Mouse (Mus musculus) ES-E14 (cell line): ENCODE data around the gene Alkbh4. TPM values are rescaled to one million over a fixed set of nuclear protein-coding genes. Genes with fewer than 3 reads are reported as not detected.
"Not testable (repeated sequence)": the region's sequence is repeated elsewhere in the genome, so short reads cannot be mapped to it uniquely, and the experiment has no call there.

Experiments
- DNase-seq: peaks from one replicate; pipeline ENCODE4 v3.0.0-alpha.2; 2013; ENCODE audit warnings: low read depth, low spot score
- H3K27ac ChIP-seq: 2 replicates; pipeline ENCODE4 v1.5.1; 2012; ENCODE audit warnings: low read depth, mild to moderate bottlenecking, low read length, moderate library complexity, mixed read lengths; ENCODE audit not compliant: poor library complexity, insufficient read depth, severe bottlenecking
- H3K36me3 ChIP-seq: 2 replicates; pipeline ENCODE4 v1.6.1; 2012; ENCODE audit warnings: mild to moderate bottlenecking, low read length, moderate library complexity, mixed read lengths; ENCODE audit not compliant: control insufficient read depth, poor library complexity, insufficient read depth, severe bottlenecking
- H3K4me1 ChIP-seq, 2 experiments: fragments of 150-350 bp in 1 of 2; sonication (generic) in 1 of 2; 2 replicates each; pipeline ENCODE4 v1.6.1; 2012; ENCODE audit warnings: low read length in 2 of 2, mild to moderate bottlenecking in 1 of 2, mixed read lengths in 1 of 2; ENCODE audit not compliant: control insufficient read depth in 2 of 2, insufficient read depth in 2 of 2, poor library complexity in 1 of 2
- H3K4me3 ChIP-seq, 2 experiments: fragments of 150-350 bp in 1 of 2; sonication (generic) in 1 of 2; 2 replicates each; pipeline ENCODE4 v1.5.1; 2012; ENCODE audit warnings: low read length in 2 of 2, low read depth in 1 of 2, mild to moderate bottlenecking in 1 of 2, mixed read lengths in 1 of 2; ENCODE audit not compliant: insufficient read depth in 1 of 2, poor library complexity in 1 of 2, severe bottlenecking in 1 of 2
- H3K9ac ChIP-seq: 2 replicates; pipeline ENCODE4 v1.6.1; 2012; ENCODE audit warnings: low read depth, mild to moderate bottlenecking, low read length, mixed read lengths; ENCODE audit not compliant: poor library complexity, insufficient read depth, severe bottlenecking
- H3K9me3 ChIP-seq: fragments of 150-350 bp; sonication (generic); 2 replicates; pipeline ENCODE4 v1.6.1; 2012; ENCODE audit warnings: low read depth, mild to moderate bottlenecking, low read length; ENCODE audit not compliant: control insufficient read depth, insufficient read depth
- CHD2 ChIP-seq: IDR thresholded peaks from 2 replicates; pipeline ENCODE4 v1.6.1; 2014; ENCODE audit warnings: mild to moderate bottlenecking, low read depth, low read length, inconsistent platforms
- HCFC1 ChIP-seq: IDR thresholded peaks from 2 replicates; pipeline ENCODE4 v1.6.1; 2012; ENCODE audit warnings: low read length, inconsistent platforms, borderline replicate concordance; ENCODE audit not compliant: insufficient read depth
- MAFK ChIP-seq: IDR thresholded peaks from 2 replicates; pipeline ENCODE4 v1.6.1; 2014; ENCODE audit warnings: mild to moderate bottlenecking, low read depth, low read length, inconsistent platforms; ENCODE audit not compliant: insufficient read depth
- ZC3H11A ChIP-seq: IDR thresholded peaks from 2 replicates; pipeline ENCODE4 v1.6.1; 2012; ENCODE audit warnings: low read depth, mild to moderate bottlenecking, inconsistent platforms, low read length, borderline replicate concordance
- ZNF384 ChIP-seq: IDR thresholded peaks from 2 replicates; pipeline ENCODE4 v1.6.1; 2012; ENCODE audit warnings: low read depth, low read length, inconsistent platforms
- in situ Hi-C, 2 experiments: fragments of 600-800 bp; cut with MboI; formaldehyde crosslinking; loops; one replicate each; pipeline ENCODE4 v1.15.1; 2025; ENCODE audit warnings: low sequenced_read_pairs in 2 of 2, inconsistent platforms in 1 of 2; ENCODE audit not compliant: unreplicated experiment in 2 of 2
- total RNA-seq: library from RNA; depleted of rRNA; stranded (reverse); fragments of 300-350 nt; gene quantifications from 2 replicates; pipeline ENCODE4 v1.2.3, GENCODE M21; 2012

The Alkbh4 gene
- total RNA-seq, 1 experiment: 13.3 TPM

DNA sequence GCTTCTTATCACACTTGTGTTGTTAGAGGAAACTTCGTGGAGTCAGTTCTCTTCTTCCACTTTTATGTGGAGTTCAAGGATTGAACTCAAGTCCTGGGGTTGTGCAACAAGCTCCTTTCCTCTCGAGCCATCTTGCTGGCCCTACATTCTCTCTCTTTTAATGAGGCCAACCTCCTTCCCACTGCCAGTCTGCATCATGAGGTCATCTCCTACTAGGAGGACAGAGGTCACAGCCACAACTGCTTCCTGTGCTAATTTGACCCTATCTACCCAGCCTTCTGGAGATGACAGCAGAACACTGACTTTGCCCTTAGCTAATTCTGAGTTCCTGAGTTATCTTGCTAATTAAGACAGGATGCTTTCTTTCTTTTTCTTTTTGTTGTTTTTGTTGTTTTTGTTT is 27.5 kb upstream of the Alkbh4 start:
- in situ Hi-C loops: no loop called here
- TF ChIP-seq CHD2: no peak
- TF ChIP-seq ZNF384: no peak
- TF ChIP-seq ZC3H11A: no peak
- no peak for TF ChIP-seq HCFC1
- H3K4me3 ChIP-seq: no peak overlapping the region
- no peaks in the 10 kb centered on the region for H3K36me3 ChIP-seq
- DNase-seq: no peak
- peaks cover 3 to 22% of the 10 kb centered on the region in 2 experiments; a peak in 2 of 4 replicates for H3K4me1 ChIP-seq
- H3K9me3 ChIP-seq: no peaks in the 10 kb centered on the region
- H3K9ac ChIP-seq: no peak overlapping the region
- H3K27ac ChIP-seq: no peak overlapping the region

DNA sequence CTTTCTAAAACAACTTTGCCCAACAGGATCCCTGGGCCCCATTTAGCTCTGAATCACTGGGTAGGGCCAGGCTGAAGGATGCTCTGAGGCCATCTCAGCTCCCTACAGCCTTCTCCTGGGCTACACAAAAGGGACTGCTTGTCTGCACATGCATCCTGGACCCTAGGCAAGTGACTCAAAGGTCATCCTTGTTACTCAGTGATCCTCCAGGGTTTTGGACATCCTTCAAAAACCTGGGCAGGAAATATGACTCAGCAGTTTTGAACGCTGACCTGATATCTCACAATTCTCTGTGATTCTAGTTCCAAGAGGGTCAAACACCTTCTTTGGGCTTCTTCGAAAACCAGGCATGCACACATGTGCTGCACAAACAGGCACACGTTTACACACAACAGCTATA is 26.9 kb upstream of the Alkbh4 start:
- Histone ChIP-seq H3K4me1 (peaks cover 3 to 18% of the 10 kb centered on the region in 2 experiments; a peak in 2 of 4 replicates), H3K9ac (no peak overlapping the region), H3K4me3 (no peak overlapping the region), H3K27ac (no peak overlapping the region), H3K36me3 (no peaks in the 10 kb centered on the region), H3K9me3 (no peaks in the 10 kb centered on the region)
- no peak for DNase-seq
- peak; percentile 81 for TF ChIP-seq MAFK
- no peak for TF ChIP-seq CHD2
- in situ Hi-C loops: no loop called here

DNA sequence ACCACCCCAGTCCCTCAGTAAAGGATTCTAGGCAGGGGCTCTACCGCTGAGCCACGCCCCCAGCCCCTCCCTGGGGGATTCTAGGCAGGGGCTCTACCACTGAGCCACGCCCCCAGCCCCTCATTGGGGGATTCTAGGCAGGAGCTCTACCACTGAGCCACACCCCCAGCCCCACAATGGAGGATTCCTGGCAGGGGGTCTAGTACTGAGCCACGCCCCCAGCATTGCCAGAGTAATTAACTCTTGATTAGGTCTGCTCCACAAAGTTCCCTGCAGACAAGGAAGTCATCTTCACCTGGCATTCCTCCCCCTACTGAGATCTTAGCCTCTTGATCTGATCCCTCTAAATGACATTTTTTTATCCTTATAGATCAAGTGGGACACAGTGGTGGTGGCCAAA is 22.4 kb upstream of the Alkbh4 start:
- H3K9ac ChIP-seq, H3K27ac ChIP-seq, H3K4me3 ChIP-seq, in situ Hi-C loops, H3K36me3 ChIP-seq, H3K9me3 ChIP-seq: not testable (repeated sequence)
- peaks cover 4 to 21% of the 10 kb centered on the region in 2 experiments; a peak in 3 of 4 replicates for H3K4me1 ChIP-seq
- DNase-seq: peak; percentile 61

DNA sequence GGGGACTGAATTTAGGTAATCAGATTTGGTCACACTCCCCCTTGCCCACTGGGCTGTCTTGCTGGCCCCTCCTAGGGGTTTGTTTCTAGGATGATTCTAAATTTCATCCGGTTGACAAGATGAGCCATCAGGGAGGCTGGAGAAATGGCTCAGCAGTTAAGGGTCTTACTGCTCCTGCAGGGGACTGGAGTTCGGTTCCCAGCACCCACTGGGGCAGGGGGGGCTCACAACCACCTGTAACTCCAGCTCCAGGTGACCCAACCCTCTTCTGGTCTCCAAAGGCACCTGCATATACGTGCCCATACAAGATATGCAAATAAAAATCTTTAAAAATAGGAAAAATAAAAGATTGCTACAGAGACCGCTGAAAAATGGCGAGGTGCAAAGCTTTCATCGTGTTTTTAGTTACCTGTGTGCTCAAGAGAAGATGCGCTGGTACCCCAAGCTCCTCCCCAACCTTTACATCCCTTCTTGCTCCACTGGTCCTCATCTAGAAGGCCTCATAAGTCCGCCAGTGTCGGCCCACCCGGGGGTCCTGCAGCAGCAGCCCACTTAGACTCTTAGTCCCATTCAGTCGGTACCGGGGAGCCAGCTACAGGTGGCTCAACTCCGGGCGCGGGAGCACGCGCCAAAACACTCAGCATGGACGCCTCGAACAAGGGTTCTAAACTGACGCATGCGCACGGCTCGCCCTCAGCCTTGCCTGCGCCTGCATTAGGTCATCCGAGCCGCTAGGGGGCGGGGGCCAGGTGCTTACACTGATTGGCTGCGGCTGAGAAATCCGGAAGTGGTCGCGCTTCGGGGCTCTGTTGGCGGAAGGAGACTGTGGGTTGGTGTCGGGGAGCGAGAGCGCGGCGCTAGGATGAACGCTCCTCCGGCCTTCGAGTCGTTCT is 19.8 kb upstream of the Alkbh4 start, which contains the start of gene Polr2j:
TSS of gene Polr2j (plus strand) at position 741 of the 893 bp plus-strand sequence.
- Histone ChIP-seq H3K4me1 (peaks cover 4 to 17% of the 10 kb centered on the region in 2 experiments; a peak in 3 of 4 replicates), H3K9ac (peak within 1 kb of the TSS; percentile 84), H3K9me3 (no peaks in the 10 kb centered on the region), H3K4me3 (peak within 1 kb of the TSS; percentile 83 to 93), H3K36me3 (peaks cover 14% of the 10 kb centered on the region), H3K27ac (no peak within 1 kb of the TSS)
- in situ Hi-C loops: no loop called here
- DNase-seq: peak; percentile 96
- TF ChIP-seq CHD2 (no peak), HCFC1 (peak; percentile 76; the same call in 1 of the 2 replicates), ZNF384 (no peak)

DNA sequence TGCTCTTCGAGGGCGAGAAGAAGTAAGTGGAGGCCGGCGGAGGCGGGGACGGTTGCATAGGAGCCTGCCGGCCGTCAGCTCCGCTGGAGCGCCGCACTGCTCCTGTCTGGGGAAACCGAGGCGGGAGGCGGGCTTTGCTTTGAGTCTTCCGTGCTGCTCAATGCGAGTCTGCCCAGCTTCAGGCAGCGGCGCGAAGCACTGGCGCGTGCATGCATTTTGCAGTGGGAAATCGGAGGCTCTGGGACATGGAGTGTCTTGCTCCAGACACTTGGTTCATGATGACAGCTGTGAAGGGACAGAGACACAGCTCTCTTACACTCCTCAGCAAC is 19.2 kb upstream of the Alkbh4 start:
- H3K27ac ChIP-seq: no peak overlapping the region
- H3K4me3 ChIP-seq: peak overlapping the region; percentile 83 to 93
- in situ Hi-C loops: no loop called here
- peaks cover 20% of the 10 kb centered on the region for H3K36me3 ChIP-seq
- H3K9ac ChIP-seq: peak overlapping the region; percentile 84
- no peak for DNase-seq
- H3K4me1 ChIP-seq: peaks cover 4 to 17% of the 10 kb centered on the region in 2 experiments; a peak in 3 of 4 replicates
- TF ChIP-seq MAFK (no peak), CHD2 (no peak), HCFC1 (no peak), ZC3H11A (no peak), ZNF384 (no peak)
- H3K9me3 ChIP-seq: no peaks in the 10 kb centered on the region
